Mouse (Mus musculus): Measurements from ENCODE around the gene Gm20696. TPM values are rescaled to one million over a fixed set of nuclear protein-coding genes. Genes with fewer than 3 reads are reported as not detected.

The Gm20696 gene
- polyA plus RNA-seq, 1 experiment from 2014 or later, result 3.0 TPM

DNA sequence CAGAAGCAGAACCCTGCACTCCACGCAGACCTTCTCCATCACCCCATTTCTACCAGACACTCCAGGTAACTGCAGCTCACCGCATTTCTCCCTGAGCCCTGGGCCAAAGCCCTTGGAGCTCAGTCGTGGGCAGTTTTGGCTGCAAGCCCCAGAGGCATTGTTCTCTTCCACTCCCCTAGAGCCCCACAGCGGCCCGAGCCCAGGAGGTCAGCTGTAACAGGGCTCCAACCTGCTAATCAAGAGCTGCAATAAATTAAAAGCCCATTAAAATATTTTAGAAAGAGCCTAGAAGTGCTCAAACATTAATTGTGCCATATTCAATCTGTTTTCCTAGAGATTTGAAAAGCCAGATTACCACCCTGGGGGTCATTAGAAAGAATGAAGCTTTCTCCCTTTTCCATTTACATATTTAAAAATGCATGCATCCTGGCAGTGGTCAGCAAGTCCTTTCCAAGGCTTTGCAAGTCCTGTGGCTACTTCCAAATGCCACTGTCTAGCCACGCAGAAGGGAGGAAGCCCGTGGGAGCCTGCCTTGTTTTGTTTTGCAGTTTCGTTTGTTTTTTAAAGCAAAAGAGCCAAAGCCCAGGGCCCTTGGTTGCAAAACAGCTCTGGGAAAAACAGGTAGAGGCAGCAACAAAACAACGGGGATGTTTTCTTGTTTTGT, 227.3 kb downstream of the Gm20696 start:
- Histone ChIP-seq H3K9ac (no peak overlapping the region), H3K4me1 (peaks cover 23% of the 10 kb centered on the region; the same call in 1 of the 2 replicates), H3K27ac (no peak overlapping the region), H3K27me3 (replicated peaks) (no peaks in the 10 kb centered on the region), H3K9me3 (replicated peaks) (no peaks in the 10 kb centered on the region), H3K4me2 (no peak overlapping the region), H3K4me3 (no peak overlapping the region), H3K36me3 (peaks cover 9% of the 10 kb centered on the region; the same call in 1 of the 2 replicates)
- 53% methylated on average over 9 of the region's 9 CpGs for WGBS (ENCODE audit: insufficient replicate concordance)
- ATAC-seq, result no peak

DNA sequence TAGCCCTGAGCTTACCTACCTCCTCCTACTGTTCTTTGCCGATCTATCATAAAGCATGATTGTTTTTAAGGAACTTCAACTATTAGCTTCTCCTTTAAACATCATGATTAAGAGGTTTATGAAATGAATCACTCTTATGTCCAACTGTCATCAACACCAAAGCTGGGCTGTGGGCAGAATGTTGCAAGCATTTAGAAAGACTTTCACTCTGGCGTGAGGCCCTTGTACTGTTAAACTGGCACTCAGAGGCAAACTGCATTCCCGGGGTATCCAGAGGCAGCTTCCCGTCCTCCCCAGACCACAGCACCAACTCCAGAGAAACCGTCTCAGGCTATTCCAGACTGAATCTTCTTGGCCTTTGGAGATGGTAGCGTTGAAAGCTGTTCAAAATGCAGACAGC, 230.2 kb downstream of the Gm20696 start:
- no peaks in the 10 kb centered on the region for H3K27me3 ChIP-seq (replicated peaks)
- H3K4me2 ChIP-seq, result no peak overlapping the region
- ATAC-seq, result no peak
- no peak overlapping the region for H3K4me3 ChIP-seq
- H3K9ac ChIP-seq, result no peak overlapping the region
- WGBS (ENCODE audit: insufficient replicate concordance), result 78% methylated on average over 6 of the region's 6 CpGs
- no peaks in the 10 kb centered on the region for H3K9me3 ChIP-seq (replicated peaks)
- H3K27ac ChIP-seq, result no peak overlapping the region
- H3K4me1 ChIP-seq, result peaks cover 23% of the 10 kb centered on the region; the same call in 1 of the 2 replicates
- H3K36me3 ChIP-seq, result peaks cover 15% of the 10 kb centered on the region; the same call in 1 of the 2 replicates

DNA sequence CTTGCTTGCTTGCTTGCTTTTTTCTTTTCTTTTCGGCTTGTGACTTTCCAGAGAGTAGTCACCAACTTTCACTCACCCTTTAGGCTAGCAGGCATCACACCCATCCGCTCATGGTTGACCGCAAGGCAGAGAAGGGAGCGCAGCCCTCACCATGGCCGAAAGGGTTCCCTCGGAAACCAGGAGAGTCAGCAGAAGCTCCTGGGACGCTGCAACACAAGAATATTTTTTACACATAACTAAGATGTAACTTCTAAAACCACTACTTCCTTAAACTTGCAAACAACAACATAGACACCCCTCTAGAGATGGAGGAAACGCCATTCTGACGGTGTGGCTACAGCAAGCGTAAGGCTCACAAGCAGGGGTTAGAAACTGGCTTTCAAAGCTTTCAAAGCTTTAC, 231.5 kb downstream of the Gm20696 start:
- peaks cover 17% of the 10 kb centered on the region; the same call in 1 of the 2 replicates for H3K4me1 ChIP-seq
- H3K27ac ChIP-seq, result no peak overlapping the region
- WGBS (ENCODE audit: insufficient replicate concordance), result 82% methylated on average over 10 of the region's 10 CpGs
- H3K27me3 ChIP-seq (replicated peaks), result no peaks in the 10 kb centered on the region
- peaks cover 15% of the 10 kb centered on the region; the same call in 1 of the 2 replicates for H3K36me3 ChIP-seq
- ATAC-seq, result no peak
- H3K9ac ChIP-seq, result no peak overlapping the region
- H3K4me3 ChIP-seq, result no peak overlapping the region
- no peak overlapping the region for H3K4me2 ChIP-seq
- H3K9me3 ChIP-seq (replicated peaks), result no peaks in the 10 kb centered on the region

DNA sequence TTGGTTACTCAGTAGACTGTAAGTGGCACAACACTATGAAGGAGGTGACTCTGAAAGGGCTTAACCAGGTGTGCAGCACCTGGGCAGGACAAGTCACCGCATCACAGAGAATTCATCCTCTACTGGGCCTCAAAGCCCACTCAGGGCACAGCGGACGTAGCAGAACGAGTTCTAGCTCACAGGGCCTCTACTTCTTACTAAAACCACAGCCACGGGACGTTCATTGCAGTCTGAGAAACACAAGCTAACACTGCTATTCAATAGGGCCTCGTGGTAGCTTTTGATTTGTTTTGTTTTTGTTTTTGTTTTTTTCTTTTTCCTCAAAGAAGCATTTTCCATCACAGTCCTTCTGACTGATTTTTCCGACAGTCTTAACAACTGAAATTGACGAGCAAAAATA, 233.6 kb downstream of the Gm20696 start:
- Histone ChIP-seq H3K27ac (no peak overlapping the region), H3K4me1 (0 out of 2 replicates have a peak, but pooled peaks cover 4% of the 10 kb centered on the region), H3K36me3 (peaks cover 15% of the 10 kb centered on the region; the same call in 1 of the 2 replicates), H3K27me3 (replicated peaks) (no peaks in the 10 kb centered on the region), H3K9ac (no peak overlapping the region), H3K9me3 (replicated peaks) (no peaks in the 10 kb centered on the region), H3K4me2 (no peak overlapping the region), H3K4me3 (no peak overlapping the region)
- ATAC-seq, result no peak
- WGBS (ENCODE audit: insufficient replicate concordance), result 83% methylated on average over 9 of the region's 9 CpGs

DNA sequence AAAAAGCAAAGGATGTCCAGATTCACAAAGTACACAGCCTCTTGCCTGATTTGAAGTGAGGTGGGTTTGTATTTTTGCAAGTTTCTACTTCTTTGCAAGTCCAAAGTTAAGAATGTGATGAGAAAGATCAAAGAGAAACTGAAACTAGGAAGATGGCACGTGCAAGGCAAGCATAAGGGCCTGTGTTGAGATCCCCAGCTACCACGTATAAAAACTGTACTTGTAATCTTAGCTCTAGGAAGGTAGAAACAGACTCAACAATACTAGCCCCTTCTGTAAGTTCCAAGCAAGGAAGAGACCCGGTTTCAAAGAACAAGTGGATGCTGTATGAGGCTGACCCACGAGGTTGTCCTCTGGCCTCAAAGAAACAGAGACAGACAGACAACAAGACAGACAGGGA, 234.7 kb downstream of the Gm20696 start:
- peaks cover 19% of the 10 kb centered on the region; the same call in 1 of the 2 replicates for H3K36me3 ChIP-seq
- no peak for ATAC-seq
- WGBS (ENCODE audit: insufficient replicate concordance), result 56% methylated on average over 4 of the region's 4 CpGs
- H3K4me1 ChIP-seq, result no peaks in the 10 kb centered on the region
- no peak overlapping the region for H3K9ac ChIP-seq
- no peaks in the 10 kb centered on the region for H3K9me3 ChIP-seq (replicated peaks)
- H3K4me2 ChIP-seq, result no peak overlapping the region
- no peaks in the 10 kb centered on the region for H3K27me3 ChIP-seq (replicated peaks)
- no peak overlapping the region for H3K4me3 ChIP-seq
- H3K27ac ChIP-seq, result no peak overlapping the region

DNA sequence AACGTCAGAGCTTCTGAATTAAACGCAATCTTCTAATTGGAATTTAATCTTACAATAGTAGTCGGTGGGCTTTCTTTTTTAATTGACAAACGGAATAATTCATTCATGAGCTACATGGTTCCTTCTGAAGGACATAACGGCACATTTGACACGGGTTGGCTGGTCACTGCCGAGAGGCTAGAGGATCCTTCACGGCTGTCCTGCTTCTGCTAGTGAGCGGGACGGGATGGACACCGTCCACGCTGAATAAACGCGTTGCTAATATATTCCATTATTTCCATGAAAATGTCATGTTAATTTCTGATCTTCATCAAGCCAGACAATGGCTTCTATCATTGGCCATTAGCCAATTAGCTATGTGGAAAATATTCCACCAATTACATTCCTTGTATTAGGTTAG, 236.0 kb downstream of the Gm20696 start:
- no peaks in the 10 kb centered on the region for H3K27me3 ChIP-seq (replicated peaks)
- no peaks in the 10 kb centered on the region for H3K9me3 ChIP-seq (replicated peaks)
- no peaks in the 10 kb centered on the region for H3K4me1 ChIP-seq
- peaks cover 19% of the 10 kb centered on the region; the same call in 1 of the 2 replicates for H3K36me3 ChIP-seq
- H3K27ac ChIP-seq, result no peak overlapping the region
- 89% methylated on average over 14 of the region's 14 CpGs for WGBS (ENCODE audit: insufficient replicate concordance)
- ATAC-seq, result no peak
- no peak overlapping the region for H3K9ac ChIP-seq
- no peak overlapping the region for H3K4me2 ChIP-seq
- H3K4me3 ChIP-seq, result no peak overlapping the region

DNA sequence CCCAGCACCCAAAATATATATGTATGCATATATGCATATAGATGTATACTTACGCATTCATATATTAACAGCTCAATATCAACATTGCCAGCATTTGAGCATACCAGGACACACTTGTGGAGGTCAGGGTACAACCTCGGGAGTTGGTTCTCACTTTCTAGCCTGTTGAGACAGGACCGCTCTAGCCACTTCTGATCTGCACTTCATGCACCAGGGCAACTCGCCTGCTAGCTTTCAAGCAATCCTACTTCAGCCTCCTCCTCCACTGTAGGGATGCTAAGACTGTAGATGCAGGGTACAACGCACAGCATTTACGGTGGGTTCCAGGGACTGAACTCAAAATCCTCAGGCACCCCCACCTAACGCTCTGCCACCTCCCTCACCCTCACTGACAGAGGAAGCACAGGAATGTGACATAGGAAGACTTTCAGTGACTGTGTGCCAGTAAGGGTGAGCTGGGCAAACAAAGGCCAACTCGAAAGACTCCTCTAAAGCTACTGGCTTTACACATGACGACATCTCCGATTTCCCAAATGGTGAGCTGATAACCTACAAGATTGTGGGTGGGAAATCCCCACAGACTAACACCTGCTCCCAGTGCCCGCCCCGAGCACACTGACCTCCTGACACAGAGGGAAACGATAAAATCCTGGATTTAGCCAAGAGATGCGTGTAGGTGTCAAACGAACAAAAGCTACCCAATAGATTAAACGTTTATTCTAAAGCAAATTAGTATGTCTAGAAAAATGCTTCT, 237.0 kb downstream of the Gm20696 start:
- Histone ChIP-seq H3K9me3 (replicated peaks) (no peaks in the 10 kb centered on the region), H3K9ac (no peak overlapping the region), H3K4me2 (no peak overlapping the region), H3K36me3 (peaks cover 12% of the 10 kb centered on the region; the same call in 1 of the 2 replicates), H3K27ac (no peak overlapping the region), H3K4me3 (no peak overlapping the region), H3K4me1 (no peaks in the 10 kb centered on the region), H3K27me3 (replicated peaks) (no peaks in the 10 kb centered on the region)
- no peak for ATAC-seq
- 76% methylated on average over 16 of the region's 16 CpGs for WGBS (ENCODE audit: insufficient replicate concordance)

DNA sequence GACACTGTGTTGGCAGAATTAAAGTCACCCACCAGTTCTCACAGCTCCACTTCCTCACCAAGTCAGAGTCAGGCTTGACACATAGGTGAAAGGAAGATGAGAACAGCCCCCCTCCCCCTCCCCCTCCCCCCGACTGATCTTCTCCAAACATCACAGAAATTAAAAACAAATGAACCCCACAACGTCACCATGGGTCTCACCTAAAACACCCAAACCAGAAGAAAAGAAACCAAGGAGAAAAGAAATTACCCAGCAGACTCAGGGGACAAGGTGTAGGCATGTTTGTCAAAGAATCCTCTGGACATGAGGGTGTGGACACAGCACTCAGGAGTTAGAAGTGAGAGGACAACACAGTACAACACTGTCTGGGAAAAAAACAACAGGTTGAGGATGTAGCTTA, 237.6 kb downstream of the Gm20696 start:
- no peak overlapping the region for H3K4me2 ChIP-seq
- no peaks in the 10 kb centered on the region for H3K27me3 ChIP-seq (replicated peaks)
- no peaks in the 10 kb centered on the region for H3K9me3 ChIP-seq (replicated peaks)
- no peak overlapping the region for H3K27ac ChIP-seq
- no peak for ATAC-seq
- no peak overlapping the region for H3K4me3 ChIP-seq
- WGBS (ENCODE audit: insufficient replicate concordance), result 30% methylated on average over 2 of the region's 2 CpGs
- no peaks in the 10 kb centered on the region for H3K4me1 ChIP-seq
- H3K36me3 ChIP-seq, result peaks cover 6% of the 10 kb centered on the region; the same call in 1 of the 2 replicates
- no peak overlapping the region for H3K9ac ChIP-seq

DNA sequence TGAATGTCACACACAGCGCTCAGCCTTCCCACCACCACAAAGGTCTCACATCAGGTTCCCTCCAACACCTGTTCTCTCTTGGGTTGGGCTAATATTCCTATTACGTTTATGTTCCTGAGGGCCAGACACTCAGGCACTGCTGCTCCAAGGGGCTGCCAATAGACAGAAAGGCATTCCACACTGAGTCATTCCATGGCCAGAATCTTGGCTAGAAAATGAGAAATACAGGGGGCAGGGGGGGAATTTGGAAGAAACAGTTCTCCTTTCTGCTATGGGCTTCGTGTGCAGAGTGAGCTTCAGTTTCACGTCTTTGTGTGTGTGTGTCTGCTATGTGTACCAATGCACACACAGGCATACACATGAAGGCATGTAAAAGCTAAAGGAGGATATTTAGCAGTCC, 239.3 kb downstream of the Gm20696 start:
- H3K4me1 ChIP-seq, result no peaks in the 10 kb centered on the region
- H3K9ac ChIP-seq, result no peak overlapping the region
- no peak overlapping the region for H3K4me2 ChIP-seq
- peaks cover 4% of the 10 kb centered on the region; the same call in 1 of the 2 replicates for H3K36me3 ChIP-seq
- WGBS (ENCODE audit: insufficient replicate concordance), result 80% methylated on average over 4 of the region's 4 CpGs
- H3K27me3 ChIP-seq (replicated peaks), result no peaks in the 10 kb centered on the region
- no peak for ATAC-seq
- no peak overlapping the region for H3K4me3 ChIP-seq
- no peak overlapping the region for H3K27ac ChIP-seq
- no peaks in the 10 kb centered on the region for H3K9me3 ChIP-seq (replicated peaks)

DNA sequence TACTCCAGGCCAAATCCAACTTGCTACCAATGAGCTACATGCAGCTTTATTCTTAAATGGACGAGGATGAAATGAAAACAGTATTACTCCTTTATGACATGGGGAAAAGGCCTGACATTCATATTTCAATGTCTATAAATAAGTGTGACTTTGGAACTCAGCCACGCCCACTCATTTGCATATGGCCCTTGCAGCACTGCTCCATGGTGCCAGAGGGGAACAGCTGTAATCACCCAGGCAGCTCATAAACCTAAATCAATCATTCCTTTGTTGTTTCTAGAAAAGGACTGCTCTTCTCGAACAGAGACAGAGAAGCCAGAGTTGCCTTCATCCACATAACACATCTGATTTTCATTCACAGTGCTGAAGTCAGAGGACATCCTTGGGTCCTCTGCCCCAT, 241.6 kb downstream of the Gm20696 start:
- no peak overlapping the region for H3K4me3 ChIP-seq
- H3K27me3 ChIP-seq (replicated peaks), result no peaks in the 10 kb centered on the region
- no peak overlapping the region for H3K27ac ChIP-seq
- 56% methylated on average over 3 of the region's 3 CpGs for WGBS (ENCODE audit: insufficient replicate concordance)
- no peaks in the 10 kb centered on the region for H3K4me1 ChIP-seq
- H3K36me3 ChIP-seq, result 0 out of 2 replicates have a peak, but pooled peaks cover 4% of the 10 kb centered on the region
- ATAC-seq, result no peak
- no peaks in the 10 kb centered on the region for H3K9me3 ChIP-seq (replicated peaks)
- H3K9ac ChIP-seq, result no peak overlapping the region
- H3K4me2 ChIP-seq, result no peak overlapping the region

DNA sequence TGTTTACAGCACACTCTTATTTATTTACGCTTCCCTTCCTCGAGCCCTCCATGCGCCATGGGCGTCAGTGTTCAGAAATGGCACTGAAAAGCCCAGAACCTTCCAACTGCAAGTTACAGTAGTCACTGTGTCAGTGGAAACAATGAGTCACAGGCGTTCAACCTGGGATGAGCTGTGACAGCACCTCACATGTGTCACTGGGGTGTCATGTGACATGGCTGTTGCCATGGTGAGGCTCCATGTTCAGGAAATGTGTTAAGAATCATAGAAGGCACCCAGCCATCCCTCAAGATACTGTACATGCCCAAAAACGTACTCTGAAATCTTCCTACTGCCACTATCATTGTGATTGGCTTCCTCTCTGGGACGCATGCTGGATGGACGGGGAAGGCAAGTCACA, 245.9 kb downstream of the Gm20696 start:
- no peak overlapping the region for H3K27ac ChIP-seq
- ATAC-seq, result no peak
- no peak overlapping the region for H3K4me2 ChIP-seq
- no peaks in the 10 kb centered on the region for H3K27me3 ChIP-seq (replicated peaks)
- H3K9me3 ChIP-seq (replicated peaks), result no peaks in the 10 kb centered on the region
- H3K9ac ChIP-seq, result no peak overlapping the region
- no peaks in the 10 kb centered on the region for H3K36me3 ChIP-seq
- H3K4me1 ChIP-seq, result no peaks in the 10 kb centered on the region
- 76% methylated on average over 8 of the region's 8 CpGs for WGBS (ENCODE audit: insufficient replicate concordance)
- H3K4me3 ChIP-seq, result no peak overlapping the region

DNA sequence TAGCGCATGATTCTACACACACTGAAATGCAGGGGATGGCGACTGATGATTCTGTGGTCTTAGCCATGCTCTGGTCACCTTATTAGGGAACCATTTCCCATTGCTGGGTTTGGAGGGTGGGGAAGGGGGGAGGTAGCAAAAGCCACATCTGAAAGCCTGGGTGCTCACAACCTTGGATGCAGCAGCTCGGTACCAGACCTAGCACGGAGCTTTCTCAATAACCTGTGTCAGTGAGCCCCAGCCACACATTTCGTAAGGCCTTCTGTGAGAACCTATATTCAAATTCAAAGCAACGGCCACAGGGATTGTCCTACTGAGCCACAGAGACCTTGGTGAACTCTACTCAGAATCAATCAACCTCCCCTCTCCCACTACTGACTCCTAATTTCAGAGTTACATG, 254.0 kb downstream of the Gm20696 start:
- Histone ChIP-seq H3K27me3 (replicated peaks) (no peaks in the 10 kb centered on the region), H3K4me2 (no peak overlapping the region), H3K36me3 (no peaks in the 10 kb centered on the region), H3K4me1 (no peaks in the 10 kb centered on the region), H3K27ac (no peak overlapping the region), H3K4me3 (no peak overlapping the region), H3K9ac (no peak overlapping the region), H3K9me3 (replicated peaks) (no peaks in the 10 kb centered on the region)
- no peak for ATAC-seq
- 78% methylated on average over 6 of the region's 6 CpGs for WGBS (ENCODE audit: insufficient replicate concordance)

All from liver, embryonic 12.5 days (tissue).